Mouse (Mus musculus): ENCODE results near the gene Rbp7. TPM values are rescaled to one million over a fixed set of nuclear protein-coding genes. Genes with fewer than 3 reads are reported as not detected.
"Not testable (repeated sequence)": the region's sequence is repeated elsewhere in the genome, so short reads cannot be mapped to it uniquely, and the experiment has no call there.

The Rbp7 gene
- polyA plus RNA-seq, 1 experiment = not detected

DNA sequence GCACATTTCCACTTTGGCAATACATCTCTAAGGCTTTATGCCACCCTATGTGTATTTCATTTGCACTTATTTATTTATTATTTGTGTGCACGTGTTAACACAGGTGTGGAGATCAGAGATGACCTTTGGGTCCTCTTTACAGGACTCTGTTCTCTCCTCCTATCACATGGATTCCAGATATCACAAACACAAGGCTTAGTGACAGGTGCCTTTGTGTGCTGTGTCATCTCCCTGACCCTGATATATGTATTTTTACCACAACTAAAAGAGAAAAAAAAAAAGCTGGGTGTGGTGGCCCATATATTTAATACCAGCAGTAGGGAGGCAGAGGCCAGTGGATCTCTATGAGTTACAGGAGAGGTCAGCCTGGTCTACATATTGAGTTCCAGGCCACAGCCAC is 10.3 kb downstream of the Rbp7 start:
- Histone ChIP-seq H3K27ac (ENCODE audit: insufficient read depth, low read length) (no peak overlapping the region), H3K4me1 (ENCODE audit: control insufficient read depth, insufficient read depth, low read length) (peaks cover 5% of the 10 kb centered on the region), H3K4me3 (ENCODE audit: insufficient read depth, low read length) (no peak overlapping the region)
- TF ChIP-seq CTCF (IDR thresholded peaks at IDR 0.05; ENCODE audit: borderline replicate concordance, insufficient read depth, low read length) (no peak), POLR2A (IDR thresholded peaks at IDR 0.05; ENCODE audit: low read depth, low read length) (no peak)

DNA sequence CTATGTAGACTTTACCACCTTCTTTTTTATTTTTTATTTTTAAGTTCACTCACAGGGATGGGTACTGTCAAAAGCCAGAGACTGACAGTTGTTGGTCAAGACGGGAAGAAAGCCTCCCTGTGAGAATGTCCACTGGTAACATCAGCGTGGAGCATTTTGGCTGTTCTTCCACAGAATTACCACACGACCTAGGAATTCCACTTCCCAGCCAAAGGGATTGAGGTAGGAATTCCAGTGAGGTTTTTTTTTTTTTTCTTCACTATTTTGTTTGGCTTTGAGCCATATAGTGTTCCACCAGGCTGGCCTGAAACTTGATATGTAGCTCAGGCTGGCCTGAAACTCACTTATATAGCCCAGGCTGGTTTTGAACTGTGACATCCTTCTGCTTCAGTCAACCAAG is 12.3 kb downstream of the Rbp7 start:
- no peak overlapping the region for H3K4me3 ChIP-seq (ENCODE audit: insufficient read depth, low read length)
- no peak for TF ChIP-seq CTCF (IDR thresholded peaks at IDR 0.05; ENCODE audit: borderline replicate concordance, insufficient read depth, low read length)
- peak overlapping the region; percentile 59 for H3K27ac ChIP-seq (ENCODE audit: insufficient read depth, low read length)
- H3K4me1 ChIP-seq (ENCODE audit: control insufficient read depth, insufficient read depth, low read length) = peaks cover 5% of the 10 kb centered on the region

DNA sequence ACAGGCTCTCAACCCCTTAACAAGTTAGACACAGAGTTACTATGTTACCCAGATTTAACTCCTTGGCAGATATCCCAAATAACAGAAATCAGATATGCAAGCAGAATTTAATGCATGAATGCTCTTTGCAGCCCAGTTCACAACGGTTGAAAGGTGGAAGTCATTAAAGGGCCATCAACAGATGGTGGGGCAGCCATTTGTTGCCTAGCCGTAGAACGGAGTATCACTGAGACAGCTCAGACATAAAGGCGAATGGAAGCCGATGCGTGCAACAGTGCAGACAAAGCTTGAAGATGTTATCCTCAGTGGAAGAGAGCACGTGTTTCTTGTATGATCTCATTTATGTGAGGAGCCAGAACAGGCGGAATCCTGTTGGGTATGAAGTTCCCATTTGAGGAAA is 14.2 kb downstream of the Rbp7 start:
- H3K4me3 ChIP-seq (ENCODE audit: insufficient read depth, low read length) = no peak overlapping the region
- no peak overlapping the region for H3K27ac ChIP-seq (ENCODE audit: insufficient read depth, low read length)
- TF ChIP-seq POLR2A (IDR thresholded peaks at IDR 0.05; ENCODE audit: low read depth, low read length) (no peak), CTCF (IDR thresholded peaks at IDR 0.05; ENCODE audit: borderline replicate concordance, insufficient read depth, low read length) (no peak)
- H3K4me1 ChIP-seq (ENCODE audit: control insufficient read depth, insufficient read depth, low read length) = peaks cover 5% of the 10 kb centered on the region

DNA sequence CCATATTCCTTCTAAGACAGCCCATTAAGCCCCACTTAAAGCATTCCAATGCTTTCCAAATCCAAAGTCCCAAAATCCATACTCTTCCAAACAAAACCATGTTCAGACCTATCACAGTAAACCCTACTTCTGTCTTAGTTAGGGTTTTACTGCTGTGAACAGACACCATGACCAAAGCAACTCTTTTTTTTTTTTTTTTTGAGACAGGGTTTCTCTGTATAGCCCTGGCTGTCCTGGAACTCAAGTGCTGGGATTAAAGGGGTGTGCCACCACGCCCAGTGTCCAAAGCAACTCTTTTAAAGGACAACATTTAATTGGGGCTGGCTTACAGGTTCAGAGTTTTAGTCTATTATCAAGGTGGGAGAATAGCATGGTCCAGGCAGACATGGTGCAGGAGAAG is 22.9 kb downstream of the Rbp7 start:
- not testable (repeated sequence) for H3K4me3 ChIP-seq (ENCODE audit: insufficient read depth, low read length); H3K27ac ChIP-seq (ENCODE audit: insufficient read depth, low read length); H3K4me1 ChIP-seq (ENCODE audit: control insufficient read depth, insufficient read depth, low read length)

DNA sequence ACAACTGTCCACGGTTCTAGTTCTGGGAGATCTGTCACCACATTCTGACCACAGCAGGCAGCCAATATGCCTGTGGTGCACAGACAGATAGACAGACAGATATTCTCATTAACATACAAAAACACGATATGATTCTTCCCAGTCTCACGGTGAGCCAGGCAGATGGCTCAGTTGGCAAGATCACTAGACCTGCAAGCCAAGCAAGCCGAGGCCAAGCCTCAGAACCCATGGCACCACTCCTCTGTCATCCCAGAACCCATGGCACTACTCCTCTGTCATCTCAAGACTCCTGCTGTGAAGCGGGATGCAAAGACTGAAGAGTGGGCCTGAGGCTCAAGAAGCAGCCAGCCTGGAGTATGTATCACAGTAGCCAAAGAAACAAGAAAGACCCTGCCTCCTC is 25.2 kb downstream of the Rbp7 start:
- no peaks in the 10 kb centered on the region for H3K4me1 ChIP-seq (ENCODE audit: control insufficient read depth, insufficient read depth, low read length)
- TF ChIP-seq POLR2A (IDR thresholded peaks at IDR 0.05; ENCODE audit: low read depth, low read length) (no peak), CTCF (IDR thresholded peaks at IDR 0.05; ENCODE audit: borderline replicate concordance, insufficient read depth, low read length) (no peak)
- no peak overlapping the region for H3K4me3 ChIP-seq (ENCODE audit: insufficient read depth, low read length)
- no peak overlapping the region for H3K27ac ChIP-seq (ENCODE audit: insufficient read depth, low read length)

DNA sequence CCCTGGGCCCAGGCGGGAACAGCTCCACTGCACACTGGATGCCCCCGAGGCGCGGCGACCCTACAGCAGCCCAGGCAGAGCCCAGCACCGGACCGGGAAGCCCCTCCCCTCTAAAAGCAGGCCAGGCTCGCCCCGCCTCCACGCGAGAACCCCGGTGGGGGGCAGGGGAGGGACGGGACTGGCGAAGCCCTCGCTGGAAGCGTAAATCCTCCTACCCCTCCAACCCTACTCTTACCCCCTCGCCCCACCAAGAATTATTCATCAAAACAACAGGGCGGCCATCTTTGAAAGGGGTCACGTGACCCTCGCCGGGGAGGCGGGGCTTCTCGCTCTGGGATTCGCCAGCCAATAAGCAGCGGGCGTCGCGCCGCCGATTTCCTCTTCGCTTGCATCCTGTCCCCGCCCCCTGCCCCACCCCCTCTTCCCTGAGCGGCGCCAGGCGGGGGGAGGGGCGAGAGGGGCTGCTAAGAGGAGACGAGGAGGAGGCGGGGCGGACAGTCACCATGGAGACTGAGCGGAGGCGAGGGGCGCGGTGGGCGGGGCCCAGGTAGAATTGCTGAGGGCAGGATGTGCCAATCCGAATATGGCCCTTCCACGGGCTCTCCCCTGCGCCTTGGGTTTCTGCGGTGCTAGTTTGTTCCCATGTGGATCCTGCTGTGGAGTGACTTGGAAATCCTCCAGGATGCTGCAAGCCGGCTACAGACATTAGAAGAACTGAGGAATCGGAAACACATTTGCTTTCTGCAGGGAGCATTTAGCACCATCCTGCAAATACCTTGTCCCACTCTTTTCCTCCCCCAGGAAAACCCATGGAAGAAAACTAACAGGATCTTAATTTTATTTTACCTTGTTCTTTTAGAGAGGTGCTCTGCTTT is 28.2 kb downstream of the Rbp7 start, which contains the start of gene Ube4b:
Gene Ube4b, minus strand, starts transcription at position 425 of the 875 bp plus-strand sequence.
- Histone ChIP-seq H3K27ac (ENCODE audit: insufficient read depth, low read length) (peak within 1 kb of the TSS; percentile 94), H3K4me3 (ENCODE audit: insufficient read depth, low read length) (peak within 1 kb of the TSS; percentile 99), H3K4me1 (ENCODE audit: control insufficient read depth, insufficient read depth, low read length) (peaks cover 10% of the 10 kb centered on the region)
- TF ChIP-seq CTCF (IDR thresholded peaks at IDR 0.05; ENCODE audit: borderline replicate concordance, insufficient read depth, low read length) (no peak), POLR2A (IDR thresholded peaks at IDR 0.05; ENCODE audit: low read depth, low read length) (peak; percentile 63)

DNA sequence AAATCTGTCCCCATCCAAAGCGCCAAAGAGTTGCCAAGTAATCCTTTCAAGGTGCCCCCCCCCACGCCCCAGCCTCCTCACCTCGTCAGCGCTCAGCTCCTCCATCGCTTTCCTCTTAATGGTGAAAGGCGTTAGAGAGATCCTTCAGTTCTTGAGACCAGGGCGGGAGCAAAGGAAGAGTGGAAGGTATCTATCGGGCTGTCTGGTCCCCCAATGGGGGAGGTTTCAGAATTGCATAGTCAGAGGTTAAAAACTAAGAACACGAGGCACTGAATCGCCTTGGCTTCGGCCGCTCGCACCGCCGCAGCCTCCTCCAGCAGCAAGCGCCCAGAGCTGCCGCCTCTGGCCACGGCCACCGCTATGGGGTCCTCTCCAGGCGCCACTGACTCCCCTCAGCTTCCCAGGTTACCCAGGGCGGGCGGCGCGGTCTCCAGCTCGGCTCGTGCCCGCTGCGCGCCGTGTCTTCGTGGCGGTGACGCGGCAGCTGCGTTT is 28.9 kb downstream of the Rbp7 start:
- TF ChIP-seq POLR2A (IDR thresholded peaks at IDR 0.05; ENCODE audit: low read depth, low read length) (no peak), CTCF (IDR thresholded peaks at IDR 0.05; ENCODE audit: borderline replicate concordance, insufficient read depth, low read length) (no peak)
- H3K4me3 ChIP-seq (ENCODE audit: insufficient read depth, low read length) = peak overlapping the region; percentile 99
- peak overlapping the region; percentile 94 for H3K27ac ChIP-seq (ENCODE audit: insufficient read depth, low read length)
- H3K4me1 ChIP-seq (ENCODE audit: control insufficient read depth, insufficient read depth, low read length) = peaks cover 10% of the 10 kb centered on the region

DNA sequence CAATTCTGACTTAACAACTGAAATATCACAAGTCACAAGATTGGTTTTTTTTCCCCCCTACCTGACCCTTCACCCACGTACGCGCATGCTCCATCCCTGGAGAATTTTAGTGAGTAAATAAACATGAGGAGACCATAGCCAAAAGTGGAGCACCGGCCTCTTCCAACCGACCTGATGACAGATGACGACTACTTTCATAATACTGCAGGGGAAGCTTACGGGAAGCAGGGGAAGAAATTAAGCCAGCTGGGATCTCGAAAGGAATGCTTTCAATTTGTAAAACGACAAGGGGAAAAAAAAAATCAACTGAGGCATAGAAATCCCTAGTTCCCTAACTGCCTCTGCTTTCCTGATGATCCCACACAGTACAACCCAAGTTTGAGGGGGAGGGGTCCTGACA is 30.0 kb downstream of the Rbp7 start:
- peaks cover 10% of the 10 kb centered on the region for H3K4me1 ChIP-seq (ENCODE audit: control insufficient read depth, insufficient read depth, low read length)
- H3K27ac ChIP-seq (ENCODE audit: insufficient read depth, low read length) = peak overlapping the region; percentile 94
- TF ChIP-seq CTCF (IDR thresholded peaks at IDR 0.05; ENCODE audit: borderline replicate concordance, insufficient read depth, low read length) (no peak), POLR2A (IDR thresholded peaks at IDR 0.05; ENCODE audit: low read depth, low read length) (no peak)
- H3K4me3 ChIP-seq (ENCODE audit: insufficient read depth, low read length) = peak overlapping the region; percentile 73

DNA sequence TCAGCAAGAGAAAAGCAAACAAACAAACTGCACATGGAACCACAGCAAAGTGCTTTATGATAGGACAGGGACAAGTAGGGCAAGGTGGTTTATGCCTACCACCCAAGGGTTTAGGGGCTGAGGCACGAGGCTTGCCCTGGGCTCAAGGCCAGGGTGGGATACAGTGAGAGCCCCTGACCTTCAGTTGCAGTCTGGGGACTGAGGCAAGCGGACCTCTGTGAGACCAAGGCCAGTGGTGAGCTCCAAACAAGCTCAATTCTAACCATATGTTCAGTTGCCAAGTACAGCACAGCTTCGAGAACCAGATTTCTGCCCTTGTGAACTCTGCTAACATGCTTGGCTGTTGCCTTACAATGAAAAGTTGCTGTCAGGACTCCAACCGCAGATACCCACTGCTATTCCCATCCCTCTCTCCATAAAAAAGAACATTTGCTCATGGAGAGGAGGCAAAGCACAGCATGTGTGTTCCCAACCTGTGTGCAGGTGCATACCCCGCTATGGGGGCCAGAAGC is 36.9 kb downstream of the Rbp7 start:
- no peak overlapping the region for H3K4me3 ChIP-seq (ENCODE audit: insufficient read depth, low read length)
- peaks cover 16% of the 10 kb centered on the region for H3K4me1 ChIP-seq (ENCODE audit: control insufficient read depth, insufficient read depth, low read length)
- TF ChIP-seq POLR2A (IDR thresholded peaks at IDR 0.05; ENCODE audit: low read depth, low read length) (no peak), CTCF (IDR thresholded peaks at IDR 0.05; ENCODE audit: borderline replicate concordance, insufficient read depth, low read length) (no peak)
- H3K27ac ChIP-seq (ENCODE audit: insufficient read depth, low read length) = no peak overlapping the region

DNA sequence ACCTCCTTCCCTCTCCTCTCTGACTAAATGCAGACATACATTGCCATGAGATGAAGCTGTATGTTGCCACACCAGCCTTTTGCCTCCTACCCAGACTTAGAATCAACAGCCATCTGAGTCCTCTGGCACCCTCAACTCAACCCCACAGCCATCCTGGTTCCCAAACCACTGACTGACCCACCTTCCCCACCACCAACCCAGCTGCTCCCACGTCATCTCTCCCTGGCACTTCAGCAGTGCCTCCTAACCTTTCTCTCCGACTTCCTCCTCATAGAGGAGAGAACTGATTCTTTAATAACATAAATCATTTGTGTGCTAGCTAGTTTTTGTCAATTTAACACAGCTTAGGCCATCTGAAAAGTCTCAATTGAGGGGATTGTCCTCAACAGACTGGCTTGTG is 37.8 kb downstream of the Rbp7 start:
- no peak overlapping the region for H3K4me3 ChIP-seq (ENCODE audit: insufficient read depth, low read length)
- peaks cover 12% of the 10 kb centered on the region for H3K4me1 ChIP-seq (ENCODE audit: control insufficient read depth, insufficient read depth, low read length)
- no peak for TF ChIP-seq CTCF (IDR thresholded peaks at IDR 0.05; ENCODE audit: borderline replicate concordance, insufficient read depth, low read length)
- TF ChIP-seq POLR2A (IDR thresholded peaks at IDR 0.05; ENCODE audit: low read depth, low read length) = no peak
- H3K27ac ChIP-seq (ENCODE audit: insufficient read depth, low read length) = no peak overlapping the region

All from embryonic fibroblast, embryonic 13.5 days (primary cell).